Mouse (Mus musculus) effector memory CD4-positive, alpha-beta T cell, adult 7 months (primary cell): ENCODE data around the gene Apbb2. TPM values are rescaled to one million over a fixed set of nuclear protein-coding genes. Genes with fewer than 3 reads are reported as not detected.

Source experiments
- polyA plus RNA-seq: library from polyadenylated mRNA; unstranded; fragments of 100-300 nt; shearing (Covaris generic); gene quantifications from one replicate; pipeline ENCODE4 v1.2.1, GENCODE M21; 2017

Gene Apbb2
- polyA plus RNA-seq, result 2.7 TPM

DNA sequence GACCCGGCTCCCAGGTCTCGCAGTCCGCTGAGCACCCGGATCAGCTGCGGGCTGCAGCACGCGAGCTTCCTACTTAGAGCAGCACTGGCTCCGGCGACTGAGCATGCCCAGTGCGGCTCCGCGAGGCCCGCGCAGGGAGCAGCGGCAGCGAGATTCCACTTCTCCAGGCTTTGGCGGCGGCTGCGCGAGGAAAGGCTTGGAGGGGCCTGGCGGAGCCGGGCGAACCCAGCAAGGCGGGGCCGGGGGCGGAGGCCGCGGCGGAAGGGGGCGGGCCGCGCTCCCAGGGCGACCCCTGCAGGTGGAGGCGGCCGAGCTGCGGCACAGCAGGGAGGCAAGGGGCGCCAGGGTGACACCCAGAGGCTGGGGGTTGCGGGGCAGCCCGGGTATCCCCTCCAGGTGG lies at the start of gene Apbb2:
Gene Apbb2, minus strand, starts transcription at position 188 of the 400 bp plus-strand sequence.

DNA sequence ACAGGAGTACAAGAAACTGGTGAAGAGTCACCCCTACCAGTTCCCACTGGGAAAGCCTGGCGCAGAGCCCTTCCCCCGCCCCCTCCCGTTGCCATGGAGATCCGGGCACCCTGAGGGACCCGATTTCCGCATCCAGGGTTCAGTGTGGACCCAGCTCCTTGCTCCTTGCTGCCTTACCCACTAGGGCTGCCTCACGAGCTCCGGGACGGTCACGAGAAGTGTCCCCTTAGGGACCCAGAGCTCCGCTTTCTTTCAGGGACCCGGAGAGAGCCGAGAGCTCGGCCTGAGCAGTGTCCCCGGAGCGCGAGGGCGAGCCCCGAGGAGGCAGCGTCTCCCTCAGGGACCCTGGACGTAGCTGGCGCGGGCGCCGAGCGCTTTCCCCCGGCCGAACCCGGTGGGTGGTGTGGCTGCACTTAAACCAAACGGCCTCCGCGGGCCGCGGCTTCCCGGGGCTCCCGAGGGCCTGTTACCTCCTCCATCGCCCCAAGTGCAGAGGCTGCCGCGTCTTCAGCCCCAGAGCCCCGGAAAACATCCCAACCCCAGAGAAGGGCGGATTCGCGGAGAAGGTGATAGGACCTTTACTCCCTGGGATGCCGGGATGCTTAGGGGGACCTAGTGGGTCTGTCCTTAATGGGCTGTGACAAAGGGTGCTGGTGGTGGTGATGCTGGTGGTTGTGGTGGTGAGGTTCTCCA lies 358.7 kb downstream of the Apbb2 start, which contains the start of gene Nsun7:
Gene Nsun7, plus strand, starts transcription at position 142 of the 693 bp plus-strand sequence.

Other genes with a start within 250 kb of the Apbb2 start
- gene Uchl1, start 57.3 kb upstream of the Apbb2 start, polyA plus RNA-seq, result not detected
- gene Limch1, start 127.0 kb upstream of the Apbb2 start, polyA plus RNA-seq, result 0.59 TPM